Mouse (Mus musculus) neural tube, embryonic 13.5 days (tissue): ENCODE data around the gene Sez6l. TPM values are rescaled to one million over a fixed set of nuclear protein-coding genes. Genes with fewer than 3 reads are reported as not detected.

Source experiments
- ATAC-seq: fragments of 200-750 bp; cut with Nextera tagmentation; 2 replicates; pipeline ENCODE4 v1.8.0; 2017; ENCODE audit warnings: low read depth, mild to moderate bottlenecking, moderate TSS enrichment, moderate library complexity
- H3K27ac ChIP-seq: fragments of 300-500 bp; sonication (generic); replicated peaks from 2 replicates; pipeline ENCODE4 v1.5.1; 2015; ENCODE audit warnings: moderate library complexity, mild to moderate bottlenecking, inconsistent platforms
- H3K27me3 ChIP-seq: fragments of 300-500 bp; sonication (generic); 2 replicates; pipeline ENCODE4 v1.6.1; 2015; ENCODE audit warnings: mild to moderate bottlenecking, inconsistent platforms
- H3K36me3 ChIP-seq: fragments of 300-500 bp; sonication (generic); 2 replicates; pipeline ENCODE4 v1.6.1; 2015; ENCODE audit warnings: mild to moderate bottlenecking, inconsistent platforms
- H3K4me1 ChIP-seq: fragments of 300-500 bp; sonication (generic); replicated peaks from 2 replicates; pipeline ENCODE4 v1.6.1; 2015; ENCODE audit warnings: inconsistent platforms
- H3K4me2 ChIP-seq: fragments of 300-500 bp; sonication (generic); 2 replicates; pipeline ENCODE4 v1.6.1; 2015; ENCODE audit warnings: inconsistent platforms, mild to moderate bottlenecking, moderate library complexity
- H3K4me3 ChIP-seq: fragments of 300-500 bp; sonication (generic); 2 replicates; pipeline ENCODE4 v1.5.1; 2015; ENCODE audit warnings: mild to moderate bottlenecking, inconsistent platforms
- H3K9ac ChIP-seq: fragments of 300-500 bp; sonication (generic); 2 replicates; pipeline ENCODE4 v1.6.1; 2015; ENCODE audit warnings: moderate library complexity, mild to moderate bottlenecking, inconsistent platforms
- H3K9me3 ChIP-seq: fragments of 300-500 bp; sonication (generic); 2 replicates; pipeline ENCODE4 v1.6.1; 2016; ENCODE audit warnings: inconsistent platforms
- WGBS: fragments of 180-500 bp; shearing (Covaris S2); methylation state at CpG from one replicate; pipeline ENCODE4 v1.1.7; 2015; 5-methylcytosine and 5-hydroxymethylcytosine counted together
- polyA plus RNA-seq: library from polyadenylated mRNA; unstranded; fragments of >200 nt; fragmentation: Nextera tagmentation; extraction: Ambion mirVana; gene quantifications from 2 replicates; pipeline ENCODE4 v1.2.1, GENCODE M21; 2015

Sez6l gene
- polyA plus RNA-seq, 1 experiment from 2014 or later, result 21.8 TPM

DNA sequence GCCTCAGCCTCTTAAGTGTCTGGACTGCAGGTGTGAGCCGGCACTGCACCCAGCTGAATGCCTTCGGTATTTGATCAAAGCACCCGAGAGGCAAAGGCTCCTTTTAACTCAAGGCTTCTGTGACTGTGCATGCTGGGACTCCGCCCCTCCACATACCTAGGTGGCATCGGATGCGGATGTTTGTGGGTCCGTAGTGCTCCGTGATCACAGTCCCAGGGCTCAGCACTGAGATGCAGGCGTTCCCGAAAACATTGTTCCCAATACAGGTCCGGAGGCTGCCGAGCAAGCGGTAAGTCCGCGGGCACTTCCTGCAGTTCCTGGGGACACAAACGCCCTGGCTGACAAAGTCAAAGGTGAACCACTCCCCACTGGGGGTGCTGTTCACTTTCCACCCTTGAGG is 186.0 kb downstream of the Sez6l start:
- Histone ChIP-seq H3K4me3 (no peak overlapping the region), H3K9ac (no peak overlapping the region), H3K36me3 (peaks cover 52% of the 10 kb centered on the region), H3K4me2 (no peak overlapping the region), H3K27ac (no peak overlapping the region), H3K9me3 (no peaks in the 10 kb centered on the region), H3K4me1 (peaks cover 67% of the 10 kb centered on the region), H3K27me3 (no peaks in the 10 kb centered on the region)
- WGBS, result 64% methylated on average over 16 of the region's 16 CpGs
- ATAC-seq, result no peak

DNA sequence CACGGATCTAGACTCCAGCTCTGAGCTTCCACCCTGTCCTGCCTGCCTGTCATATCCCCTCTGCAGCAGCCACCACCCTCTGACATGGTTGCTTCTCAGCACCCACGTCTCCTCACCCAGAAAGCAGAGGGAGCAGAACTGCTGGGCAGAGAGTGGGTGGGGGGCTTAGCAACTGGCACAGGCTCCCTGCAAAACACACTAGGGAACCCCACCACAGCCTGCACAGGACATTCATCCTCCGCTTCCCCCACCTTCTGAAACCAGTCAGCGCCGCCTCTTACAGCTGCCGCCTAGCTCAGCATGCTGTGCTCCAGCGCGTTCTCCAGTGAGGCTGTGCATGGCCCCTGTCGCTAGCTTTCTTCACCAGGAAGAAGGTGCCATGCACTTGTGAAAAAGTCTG is 187.6 kb downstream of the Sez6l start:
- H3K4me3 ChIP-seq, result no peak overlapping the region
- ATAC-seq, result no peak
- no peaks in the 10 kb centered on the region for H3K27me3 ChIP-seq
- H3K9ac ChIP-seq, result peak overlapping the region; percentile 51; the same call in 1 of the 2 replicates
- WGBS, result 83% methylated on average over 9 of the region's 9 CpGs
- H3K36me3 ChIP-seq, result peaks cover 68% of the 10 kb centered on the region
- H3K4me1 ChIP-seq, result peaks cover 58% of the 10 kb centered on the region
- H3K4me2 ChIP-seq, result peak overlapping the region; percentile 12; the same call in 1 of the 2 replicates
- no peak overlapping the region for H3K27ac ChIP-seq
- H3K9me3 ChIP-seq, result no peaks in the 10 kb centered on the region

- Histone ChIP-seq H3K9me3 (no peaks in the 10 kb centered on the region), H3K9ac (no peak overlapping the region), H3K27ac (no peak overlapping the region), H3K4me1 (peaks cover 34% of the 10 kb centered on the region), H3K4me2 (no peak overlapping the region), H3K36me3 (peaks cover 68% of the 10 kb centered on the region), H3K27me3 (no peaks in the 10 kb centered on the region), H3K4me3 (no peak overlapping the region)
- WGBS, result 91% methylated on average over 2 of the region's 2 CpGs
- no peak for ATAC-seq
Observed at GRCm38 (mm10) chr5:112385973-112386372, 191.0 kb downstream of the Sez6l start.

DNA sequence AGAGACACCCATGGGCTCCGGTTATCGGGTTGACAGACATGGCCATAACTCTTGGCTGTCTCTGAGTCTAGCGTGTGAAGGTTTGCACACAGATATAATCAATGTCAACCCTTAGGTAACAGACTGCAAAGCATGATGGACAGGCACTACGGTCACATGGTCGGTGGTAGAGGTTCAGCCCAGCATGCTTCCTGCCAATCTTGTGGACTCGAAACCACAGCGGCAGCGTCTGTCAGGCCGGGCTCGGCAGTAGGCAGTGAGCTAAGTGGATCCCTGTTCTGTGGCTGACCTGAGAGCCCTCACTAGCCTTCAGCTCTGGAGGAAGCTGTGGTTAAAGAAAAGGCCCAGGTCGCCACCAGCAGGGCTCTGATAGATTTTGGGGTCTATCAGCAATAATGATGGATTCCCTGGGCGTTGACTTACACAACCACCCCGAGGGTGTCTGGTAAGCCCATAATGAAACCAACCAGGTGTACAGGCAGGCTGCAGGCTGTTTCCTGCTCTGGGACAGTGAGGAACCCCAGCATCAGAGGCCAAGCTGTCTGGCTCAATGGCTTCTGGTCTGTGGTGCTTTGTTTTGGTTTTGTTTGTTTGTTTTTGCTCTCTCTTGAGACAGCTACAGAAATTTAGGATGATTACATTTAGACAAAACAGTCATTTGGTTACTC is 192.0 kb downstream of the Sez6l start:
- ATAC-seq, result no peak
- H3K4me3 ChIP-seq, result no peak overlapping the region
- no peaks in the 10 kb centered on the region for H3K27me3 ChIP-seq
- no peak overlapping the region for H3K4me2 ChIP-seq
- H3K27ac ChIP-seq, result no peak overlapping the region
- H3K9me3 ChIP-seq, result no peaks in the 10 kb centered on the region
- H3K36me3 ChIP-seq, result peaks cover 63% of the 10 kb centered on the region
- 93% methylated on average over 13 of the region's 13 CpGs for WGBS
- no peak overlapping the region for H3K9ac ChIP-seq
- peaks cover 25% of the 10 kb centered on the region for H3K4me1 ChIP-seq

- no peak for ATAC-seq
Observed at GRCm38 (mm10) chr5:112382641-112383330, 194.2 kb downstream of the Sez6l start.

GRCm38 (mm10) chr5:112382042-112382441 is 194.9 kb downstream of the Sez6l start:
- ATAC-seq, result no peak
- H3K4me2 ChIP-seq, result no peak overlapping the region
- 0 out of 2 replicates have a peak, but pooled peaks cover 10% of the 10 kb centered on the region for H3K4me1 ChIP-seq
- no peaks in the 10 kb centered on the region for H3K27me3 ChIP-seq
- WGBS, result 55% methylated on average over 5 of the region's 9 CpGs
- 0 out of 2 replicates have a peak overlapping the region, but pooled peaks have one; percentile 23 for H3K9ac ChIP-seq
- H3K27ac ChIP-seq, result peak overlapping the region; percentile 53
- no peaks in the 10 kb centered on the region for H3K9me3 ChIP-seq
- peaks cover 67% of the 10 kb centered on the region for H3K36me3 ChIP-seq
- no peak overlapping the region for H3K4me3 ChIP-seq

More at GRCm38 (mm10) chr5:112382641-112383330, 194.2 kb downstream of the Sez6l start:
- H3K4me3 ChIP-seq, result no peak overlapping the region
- 0 out of 2 replicates have a peak, but pooled peaks cover 10% of the 10 kb centered on the region for H3K4me1 ChIP-seq
- no peaks in the 10 kb centered on the region for H3K27me3 ChIP-seq
- peak overlapping the region; percentile 53; the same call in 1 of the 2 replicates for H3K27ac ChIP-seq
- no peaks in the 10 kb centered on the region for H3K9me3 ChIP-seq
- no peak overlapping the region for H3K9ac ChIP-seq
- WGBS, result 70% methylated on average over 17 of the region's 17 CpGs
- peaks cover 69% of the 10 kb centered on the region for H3K36me3 ChIP-seq
- H3K4me2 ChIP-seq, result no peak overlapping the region

- Histone ChIP-seq H3K27me3 (no peaks in the 10 kb centered on the region), H3K27ac (no peak overlapping the region), H3K9ac (no peak overlapping the region), H3K4me2 (no peak overlapping the region), H3K4me3 (no peak overlapping the region), H3K4me1 (0 out of 2 replicates have a peak, but pooled peaks cover 10% of the 10 kb centered on the region), H3K9me3 (no peaks in the 10 kb centered on the region), H3K36me3 (peaks cover 61% of the 10 kb centered on the region)
- no peak for ATAC-seq
- WGBS, result 86% methylated on average over 11 of the region's 11 CpGs
Observed at GRCm38 (mm10) chr5:112381154-112381553, 195.8 kb downstream of the Sez6l start.

DNA sequence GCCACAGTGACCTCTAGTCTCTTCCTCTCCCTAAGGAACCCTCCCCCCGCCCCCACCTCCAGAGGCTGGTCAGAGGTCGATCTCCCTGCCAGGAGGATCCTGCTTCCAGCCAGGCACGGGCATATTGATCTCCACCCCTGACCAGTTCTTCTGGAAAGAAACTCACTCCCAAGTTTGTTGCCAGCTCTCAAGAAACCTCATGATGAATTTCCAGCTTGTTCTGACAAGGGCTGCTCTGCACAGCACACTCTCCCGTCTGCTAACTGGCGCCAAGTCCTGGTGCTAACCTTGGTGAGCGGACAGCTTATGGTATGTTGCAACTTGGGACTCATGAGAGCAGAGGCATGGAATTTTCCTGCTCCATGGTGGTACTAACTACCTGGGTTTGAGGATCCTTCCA is 198.3 kb downstream of the Sez6l start:
- H3K27me3 ChIP-seq, result no peaks in the 10 kb centered on the region
- no peak overlapping the region for H3K4me2 ChIP-seq
- H3K4me3 ChIP-seq, result no peak overlapping the region
- no peak overlapping the region for H3K27ac ChIP-seq
- H3K9me3 ChIP-seq, result no peaks in the 10 kb centered on the region
- WGBS, result 87% methylated on average over 6 of the region's 6 CpGs
- ATAC-seq, result no peak
- 0 out of 2 replicates have a peak, but pooled peaks cover 10% of the 10 kb centered on the region for H3K4me1 ChIP-seq
- no peak overlapping the region for H3K9ac ChIP-seq
- H3K36me3 ChIP-seq, result peaks cover 62% of the 10 kb centered on the region

GRCm38 (mm10) chr5:112377380-112377779 is 199.6 kb downstream of the Sez6l start:
- WGBS, result 88% methylated on average over 1 of the region's 1 CpGs
- H3K4me1 ChIP-seq, result peaks cover 18% of the 10 kb centered on the region
- no peaks in the 10 kb centered on the region for H3K27me3 ChIP-seq
- no peaks in the 10 kb centered on the region for H3K9me3 ChIP-seq
- H3K4me3 ChIP-seq, result no peak overlapping the region
- ATAC-seq, result no peak
- H3K4me2 ChIP-seq, result no peak overlapping the region
- H3K36me3 ChIP-seq, result peaks cover 66% of the 10 kb centered on the region
- no peak overlapping the region for H3K9ac ChIP-seq
- no peak overlapping the region for H3K27ac ChIP-seq

DNA sequence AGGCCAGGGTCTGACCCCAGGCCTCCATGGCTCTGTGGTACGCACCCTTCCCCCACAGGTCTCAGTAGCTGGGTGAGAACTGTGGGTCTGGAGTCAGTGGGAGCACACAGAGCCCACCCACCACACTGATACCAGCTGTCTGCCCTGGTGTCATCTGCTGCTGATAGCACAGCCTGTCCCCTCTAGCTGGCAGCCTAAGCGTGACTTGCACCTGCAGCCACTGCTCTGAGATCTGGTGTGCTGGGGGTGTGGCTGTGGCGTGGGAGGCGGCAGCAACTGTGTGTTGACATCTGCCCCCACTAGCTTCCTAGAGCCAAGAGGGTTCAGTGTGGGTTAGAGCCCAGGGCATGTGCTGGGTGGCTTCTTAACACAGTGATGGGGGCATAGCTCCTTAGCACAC is 200.9 kb downstream of the Sez6l start:
- no peak overlapping the region for H3K4me2 ChIP-seq
- 81% methylated on average over 4 of the region's 4 CpGs for WGBS
- no peaks in the 10 kb centered on the region for H3K9me3 ChIP-seq
- H3K4me3 ChIP-seq, result no peak overlapping the region
- peaks cover 22% of the 10 kb centered on the region for H3K4me1 ChIP-seq
- no peaks in the 10 kb centered on the region for H3K27me3 ChIP-seq
- no peak for ATAC-seq
- H3K27ac ChIP-seq, result no peak overlapping the region
- H3K36me3 ChIP-seq, result peaks cover 66% of the 10 kb centered on the region
- no peak overlapping the region for H3K9ac ChIP-seq

- peak; percentile 88 for ATAC-seq
- H3K4me3 ChIP-seq, result no peak overlapping the region
- H3K27ac ChIP-seq, result peak overlapping the region; percentile 90
- no peaks in the 10 kb centered on the region for H3K27me3 ChIP-seq
- H3K9me3 ChIP-seq, result no peaks in the 10 kb centered on the region
- peak overlapping the region; percentile 22; the same call in 1 of the 2 replicates for H3K4me2 ChIP-seq
- peak overlapping the region; percentile 58 for H3K9ac ChIP-seq
- 14% methylated on average over 7 of the region's 7 CpGs for WGBS
- H3K4me1 ChIP-seq, result peaks cover 50% of the 10 kb centered on the region
- H3K36me3 ChIP-seq, result peaks cover 58% of the 10 kb centered on the region
Observed at GRCm38 (mm10) chr5:112371933-112372332, 205.1 kb downstream of the Sez6l start.

DNA sequence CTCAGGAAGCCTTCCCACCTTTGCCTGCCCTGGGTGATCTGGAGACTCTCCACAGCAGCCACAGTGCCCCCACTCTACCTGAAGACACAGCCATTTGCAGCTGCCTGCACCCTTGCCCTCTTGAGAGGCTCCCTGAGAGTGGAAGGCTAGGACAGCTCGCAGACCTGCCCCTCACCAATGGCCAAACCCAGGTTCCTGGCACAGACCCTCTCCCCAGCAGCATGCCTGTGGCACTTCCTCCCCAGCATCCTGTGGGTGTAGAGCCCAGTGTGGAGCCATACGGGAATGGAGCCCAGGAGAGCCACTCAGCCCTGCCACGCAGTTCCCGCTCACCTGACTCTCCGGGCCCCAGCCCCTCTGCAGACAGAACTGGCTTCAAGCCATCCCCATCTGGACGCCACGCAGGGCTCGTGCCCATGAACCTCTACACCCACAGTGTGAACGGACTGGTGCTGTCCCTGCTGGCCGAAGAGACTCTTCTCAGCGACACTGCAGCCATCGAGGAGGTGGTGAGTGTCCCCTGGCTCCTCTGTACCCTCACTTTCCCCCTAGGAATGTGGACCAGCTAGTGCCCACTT is 206.7 kb downstream of the Sez6l start:
- 85% methylated on average over 12 of the region's 12 CpGs for WGBS
- Histone ChIP-seq H3K9ac (peak overlapping the region; percentile 31; the same call in 1 of the 2 replicates), H3K9me3 (no peaks in the 10 kb centered on the region), H3K4me3 (no peak overlapping the region), H3K27ac (peak overlapping the region; percentile 90), H3K27me3 (no peaks in the 10 kb centered on the region), H3K36me3 (peaks cover 60% of the 10 kb centered on the region), H3K4me2 (no peak overlapping the region), H3K4me1 (peaks cover 50% of the 10 kb centered on the region)
- no peak for ATAC-seq
